Comparison of ENCODE assay signal across 8 mouse cellular contexts in the genomic region with DNA sequence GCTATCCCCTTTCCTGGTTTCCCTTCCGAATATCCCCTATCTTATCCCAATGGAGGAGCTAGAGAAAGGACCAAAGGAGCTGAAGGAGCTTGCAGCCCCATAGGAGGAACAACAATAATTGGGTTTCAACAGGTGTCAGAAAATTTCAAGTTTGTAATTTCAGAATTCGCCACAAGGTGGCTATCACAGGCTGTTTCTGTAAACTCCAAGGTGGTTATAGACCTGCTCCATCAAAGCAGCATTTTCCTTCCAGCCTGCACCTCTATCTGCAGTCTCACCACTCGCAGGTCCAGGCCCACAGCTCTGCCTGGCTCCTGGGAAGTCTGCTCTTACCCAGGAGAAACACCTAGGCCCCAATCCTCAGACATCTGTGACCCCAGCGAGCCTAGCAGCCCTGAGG. TPM values are rescaled to one million over a fixed set of nuclear protein-coding genes. Genes with fewer than 3 reads are reported as not detected.
DNase-seq lines count a peak whose midpoint lies in the region; TF ChIP-seq lines count a peak whose summit lies in the region.

No protein-coding gene starts in this region.

- H3K27me3 ChIP-seq in small intestine, adult 2 months (ENCODE audit: control insufficient read depth, insufficient read depth, low read length) = no peaks in the 10 kb centered on the region

- DNase-seq in gastrocnemius, adult 18-20 months (ENCODE audit: low spot score) = peak; percentile 41
- no peak for DNase-seq in gastrocnemius, adult 8-10 months (ENCODE audit: low spot score in 2 of 2)
- DNase-seq in CD4-positive helper T cell, adult 2 months (ENCODE audit: low read depth, low spot score) = peak; percentile 78
- peak; percentile 48 for DNase-seq in c-Kit-positive CD71-positive TER-119-positive erythroid progenitor cells, embryonic 14.5 days (ENCODE audit: low spot score)
- DNase-seq in frontal cortex, postnatal 25 days (ENCODE audit: low spot score in 2 of 2) = peak; percentile 2 to 39
- peak; percentile 80 for DNase-seq in layer of hippocampus, adult 11-12 months (ENCODE audit: low spot score)
- peak; percentile 45 for DNase-seq in lung, postnatal 14 days

- 18% methylated on average over 4 of the region's 4 CpGs for WGBS in small intestine, adult 2 months

- no peaks in the 10 kb centered on the region for H3K4me1 ChIP-seq in small intestine, adult 2 months (ENCODE audit: control insufficient read depth, insufficient read depth, insufficient read length, low read length)

- no peak for TF ChIP-seq POLR2A in small intestine, adult 2 months (IDR thresholded peaks at IDR 0.05; ENCODE audit: low read depth, low read length)

- no peak overlapping the region for H3K27ac ChIP-seq in small intestine, adult 2 months (ENCODE audit: insufficient read depth, low read depth, low read length)

- peak; percentile 28; the same call in 1 of the 2 replicates for TF ChIP-seq CTCF in small intestine, adult 2 months (IDR thresholded peaks at IDR 0.05; ENCODE audit: extremely low read depth, insufficient read length, insufficient replicate concordance, low read depth, low read length)

- no peak overlapping the region for H3K4me3 ChIP-seq in small intestine, adult 2 months (ENCODE audit: low read depth, low read length)

- no peaks in the 10 kb centered on the region for H3K36me3 ChIP-seq in small intestine, adult 2 months (ENCODE audit: control insufficient read depth, insufficient read depth, low read length)

RNA-seq across cellular contexts. Expression of a gene that starts 10.6 kb away (rescaled TPM):
- total RNA-seq in gastrocnemius, adult 18-20 months (2021) = not detected
- total RNA-seq in gastrocnemius, adult 8-10 months (2022) = not detected
- polyA plus RNA-seq in small intestine, adult 2 months (2012; rRNA removed) = not detected in 2 replicates

RNA-seq across cellular contexts. Expression of a gene that starts 15.9 kb away (rescaled TPM):
- total RNA-seq in gastrocnemius, adult 18-20 months (2021) = not detected
- not detected for total RNA-seq in gastrocnemius, adult 8-10 months (2022)
- polyA plus RNA-seq in small intestine, adult 2 months (2012; rRNA removed) = not detected in 2 replicates

RNA-seq across cellular contexts. Expression of a gene that starts 39.6 kb away (rescaled TPM):
- total RNA-seq in gastrocnemius, adult 18-20 months (2021) = not detected
- total RNA-seq in gastrocnemius, adult 8-10 months (2022) = not detected
- polyA plus RNA-seq in small intestine, adult 2 months (2012; rRNA removed) = not detected in 2 replicates

RNA-seq across cellular contexts. Expression of a gene that starts 46.2 kb away (rescaled TPM):
- not detected for total RNA-seq in gastrocnemius, adult 18-20 months (2021)
- not detected for total RNA-seq in gastrocnemius, adult 8-10 months (2022)
- not detected in 2 replicates for polyA plus RNA-seq in small intestine, adult 2 months (2012; rRNA removed)

Comparison
In these comparisons a context has a peak if more than half of its experiments do, and no peak if none do; other contexts are left out.
1. DNase-seq: peak in gastrocnemius, adult 18-20 months (single experiment), CD4-positive helper T cell, adult 2 months (single experiment), c-Kit-positive CD71-positive TER-119-positive erythroid progenitor cells, embryonic 14.5 days (single experiment), frontal cortex, postnatal 25 days (2 of 2), layer of hippocampus, adult 11-12 months (single experiment) and lung, postnatal 14 days (single experiment); none in gastrocnemius, adult 8-10 months (0 of 2).